Mouse (Mus musculus) left cerebral cortex, adult 9 months (tissue): ENCODE results near the gene Gabrr1.

ENCODE experiments used
- DNase-seq, 2 experiments: peaks; one replicate each; pipeline ENCODE4 v3.0.0; 2022; ENCODE audit warnings: low spot score in 2 of 2

Gene Gabrr1

DNA sequence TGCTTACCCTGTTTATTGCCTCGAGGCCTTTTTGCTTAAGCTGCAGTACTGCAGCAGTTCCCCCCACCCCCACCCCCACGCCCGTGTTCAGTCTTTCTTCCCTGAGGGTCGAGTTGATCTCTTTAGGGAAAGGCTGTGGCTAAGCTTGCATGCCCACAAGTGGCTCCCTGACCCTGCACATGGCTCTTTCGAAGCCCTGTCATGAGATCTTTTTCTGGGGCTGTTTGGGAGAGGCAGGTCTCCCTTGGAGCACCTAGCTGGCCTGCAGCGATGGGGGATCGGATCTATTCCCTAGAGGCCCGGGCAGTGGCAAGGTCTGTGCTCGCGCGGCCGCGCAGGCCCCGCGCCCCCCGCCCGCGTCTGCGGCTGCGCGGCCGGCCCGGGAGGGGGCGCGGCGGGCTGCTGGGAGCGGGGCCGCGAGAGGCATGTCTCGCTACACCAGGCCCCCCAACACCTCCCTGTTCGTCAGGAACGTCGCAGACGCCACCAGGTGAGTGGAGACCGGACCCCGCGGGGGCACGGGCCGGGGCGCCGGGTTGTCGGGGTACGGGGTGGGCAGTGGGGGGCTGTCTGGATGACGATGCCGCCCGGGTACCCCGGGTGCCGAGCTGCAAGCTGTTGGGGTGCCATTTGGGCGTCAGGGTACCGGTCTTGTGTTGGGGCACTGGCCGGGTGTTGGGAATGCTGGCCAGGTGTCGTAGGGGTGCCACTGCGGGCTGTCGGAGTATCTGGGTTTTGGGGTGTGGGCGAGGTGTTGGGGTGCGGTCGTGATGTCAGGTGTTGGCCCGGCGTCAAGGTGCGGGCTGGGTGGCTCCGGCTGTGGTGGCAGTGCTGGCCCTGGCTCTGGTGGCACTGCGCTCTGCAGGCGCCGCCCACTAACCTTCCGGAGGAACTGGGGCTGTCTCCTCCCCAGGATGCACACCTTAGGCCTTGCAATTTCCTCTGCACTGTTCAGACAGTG is 76.8 kb downstream of the Gabrr1 start, which contains the start of gene Srsf12:
Srsf12 (plus strand) TSS at position 111 of the 961 bp plus-strand sequence.
- DNase-seq, result peak in 1 of 2 experiments; percentile 46
